Mouse (Mus musculus) embryonic facial prominence, embryonic 14.5 days (tissue): ENCODE measurements around the gene Siglech. TPM values are rescaled to one million over a fixed set of nuclear protein-coding genes. Genes with fewer than 3 reads are reported as not detected.
"Not testable (repeated sequence)": the region's sequence is repeated elsewhere in the genome, so short reads cannot be mapped to it uniquely, and the experiment has no call there.

Source experiments
- ATAC-seq: fragments of 200-750 bp; cut with Nextera tagmentation; 2 replicates; pipeline ENCODE4 v1.8.0; 2017; ENCODE audit warnings: low read depth, moderate number of reproducible peaks, moderate TSS enrichment
- DNase-seq: peaks from one replicate; pipeline ENCODE4 v3.0.0-alpha.2; 2015; ENCODE audit warnings: low spot score
- H3K27ac ChIP-seq: fragments of 300-500 bp; sonication (generic); replicated peaks from 2 replicates; pipeline ENCODE4 v1.5.1; 2014; ENCODE audit warnings: low read depth, mild to moderate bottlenecking, low read length, moderate library complexity
- H3K27me3 ChIP-seq: fragments of 300-500 bp; sonication (generic); replicated peaks from 2 replicates; pipeline ENCODE4 v1.6.1; 2014; ENCODE audit warnings: low read length; ENCODE audit not compliant: control insufficient read depth, insufficient read depth
- H3K36me3 ChIP-seq: fragments of 300-500 bp; sonication (generic); 2 replicates; pipeline ENCODE4 v1.6.1; 2014; ENCODE audit warnings: low read length, mixed read lengths; ENCODE audit not compliant: control insufficient read depth, insufficient read depth
- H3K4me1 ChIP-seq: fragments of 300-500 bp; sonication (generic); 2 replicates; pipeline ENCODE4 v1.6.1; 2014; ENCODE audit warnings: antibody characterized with exemption, low read length; ENCODE audit not compliant: control insufficient read depth, insufficient read depth
- H3K4me2 ChIP-seq: fragments of 300-500 bp; sonication (generic); 2 replicates; pipeline ENCODE4 v1.6.1; 2014; ENCODE audit warnings: low read depth, mild to moderate bottlenecking, low read length, moderate library complexity, mixed read lengths
- H3K4me3 ChIP-seq: fragments of 300-500 bp; sonication (generic); 2 replicates; pipeline ENCODE4 v1.5.1; 2014; ENCODE audit warnings: low read depth, mild to moderate bottlenecking, low read length
- H3K9ac ChIP-seq: fragments of 300-500 bp; sonication (generic); 2 replicates; pipeline ENCODE4 v1.6.1; 2014; ENCODE audit warnings: low read depth, mild to moderate bottlenecking, low read length, moderate library complexity, mixed read lengths
- H3K9me3 ChIP-seq: fragments of 300-500 bp; sonication (generic); 2 replicates; pipeline ENCODE4 v1.6.1; 2016; ENCODE audit warnings: low read length; ENCODE audit not compliant: control insufficient read depth
- WGBS: fragments of 180-500 bp; shearing (Covaris S2); extraction: QIAGEN DNeasy Blood & Tissue Kit; methylation state at CpG from one replicate; pipeline ENCODE4 v1.1.7; 2014; 5-methylcytosine and 5-hydroxymethylcytosine counted together
- polyA plus RNA-seq: library from polyadenylated mRNA; unstranded; fragments of >200 nt; fragmentation: Nextera tagmentation; extraction: Ambion mirVana; gene quantifications from 2 replicates; pipeline ENCODE4 v1.2.1, GENCODE M21; 2014

The Siglech gene
- polyA plus RNA-seq, 1 experiment from 2014 or later: 1.2 TPM

GRCm38 (mm10) chr7:55759346-55759745 lies 8.6 kb upstream of the Siglech start:
- no peaks in the 10 kb centered on the region for H3K36me3 ChIP-seq
- H3K4me1 ChIP-seq: no peaks in the 10 kb centered on the region
- no peak for DNase-seq
- no peak overlapping the region for H3K27ac ChIP-seq
- 63% methylated on average over 3 of the region's 3 CpGs for WGBS
- H3K4me3 ChIP-seq: no peak overlapping the region
- no peaks in the 10 kb centered on the region for H3K9me3 ChIP-seq
- H3K4me2 ChIP-seq: no peak overlapping the region
- no peak for ATAC-seq
- H3K27me3 ChIP-seq: no peaks in the 10 kb centered on the region
- no peak overlapping the region for H3K9ac ChIP-seq

- ATAC-seq: no peak
- Histone ChIP-seq H3K9ac (no peak overlapping the region), H3K27ac (no peak overlapping the region), H3K9me3 (no peaks in the 10 kb centered on the region), H3K4me3 (no peak overlapping the region), H3K27me3 (no peaks in the 10 kb centered on the region), H3K36me3 (no peaks in the 10 kb centered on the region), H3K4me2 (no peak overlapping the region), H3K4me1 (no peaks in the 10 kb centered on the region)
- peak; percentile 36 for DNase-seq
- 54% methylated on average over 4 of the region's 4 CpGs for WGBS
Observed at GRCm38 (mm10) chr7:55780011-55780410, 12.0 kb downstream of the Siglech start.

- DNase-seq: no peak
- no peak overlapping the region for H3K27ac ChIP-seq
- H3K4me3 ChIP-seq: no peak overlapping the region
- WGBS: 30% methylated on average over 3 of the region's 3 CpGs
- H3K36me3 ChIP-seq: no peaks in the 10 kb centered on the region
- no peaks in the 10 kb centered on the region for H3K9me3 ChIP-seq
- ATAC-seq: no peak
- H3K9ac ChIP-seq: no peak overlapping the region
- H3K4me2 ChIP-seq: no peak overlapping the region
- no peaks in the 10 kb centered on the region for H3K4me1 ChIP-seq
- H3K27me3 ChIP-seq: no peaks in the 10 kb centered on the region
Observed at GRCm38 (mm10) chr7:55782493-55782892, 14.5 kb downstream of the Siglech start.

GRCm38 (mm10) chr7:55784580-55784979 lies 16.6 kb downstream of the Siglech start:
- WGBS: 72% methylated on average over 3 of the region's 3 CpGs
- Histone ChIP-seq H3K27me3 (no peaks in the 10 kb centered on the region), H3K36me3 (no peaks in the 10 kb centered on the region), H3K9ac (no peak overlapping the region), H3K9me3 (no peaks in the 10 kb centered on the region), H3K4me2 (no peak overlapping the region), H3K27ac (no peak overlapping the region), H3K4me1 (no peaks in the 10 kb centered on the region), H3K4me3 (no peak overlapping the region)
- ATAC-seq: no peak
- peak; percentile 7 for DNase-seq

- not testable (repeated sequence) for H3K9ac ChIP-seq, H3K4me2 ChIP-seq, H3K4me3 ChIP-seq, DNase-seq, H3K27me3 ChIP-seq, H3K9me3 ChIP-seq, ATAC-seq, H3K27ac ChIP-seq, H3K36me3 ChIP-seq
- H3K4me1 ChIP-seq: peaks cover 11% of the 10 kb centered on the region
- 80% methylated on average over 5 of the region's 5 CpGs for WGBS
Observed at GRCm38 (mm10) chr7:55790586-55790985, 22.6 kb downstream of the Siglech start.

- Histone ChIP-seq H3K27me3 (no peaks in the 10 kb centered on the region), H3K4me3 (no peak overlapping the region), H3K9me3 (no peaks in the 10 kb centered on the region), H3K9ac (no peak overlapping the region), H3K27ac (no peak overlapping the region), H3K4me1 (peaks cover 11% of the 10 kb centered on the region), H3K36me3 (peaks cover 14% of the 10 kb centered on the region), H3K4me2 (no peak overlapping the region)
- no peak for DNase-seq
- 75% methylated on average over 3 of the region's 3 CpGs for WGBS
- no peak for ATAC-seq
Observed at GRCm38 (mm10) chr7:55792280-55792679, 24.3 kb downstream of the Siglech start.

- H3K27me3 ChIP-seq: no peaks in the 10 kb centered on the region
- peak overlapping the region; percentile 95 for H3K9ac ChIP-seq
- peaks cover 11% of the 10 kb centered on the region for H3K4me1 ChIP-seq
- ATAC-seq (peak; percentile 14; the same call in 1 of the 2 replicates), DNase-seq (peak; percentile 5)
- peak overlapping the region; percentile 79 for H3K4me3 ChIP-seq
- no peaks in the 10 kb centered on the region for H3K9me3 ChIP-seq
- peak overlapping the region; percentile 78 for H3K4me2 ChIP-seq
- 30% methylated on average over 13 of the region's 13 CpGs for WGBS
- peak overlapping the region; percentile 82 for H3K27ac ChIP-seq
- peaks cover 25% of the 10 kb centered on the region for H3K36me3 ChIP-seq
Observed at GRCm38 (mm10) chr7:55793236-55793951, 25.4 kb downstream of the Siglech start.

- Histone ChIP-seq H3K36me3 (peaks cover 32% of the 10 kb centered on the region), H3K4me1 (peaks cover 11% of the 10 kb centered on the region), H3K9ac (peak within 1 kb of the TSS; percentile 95), H3K4me3 (peak within 1 kb of the TSS; percentile 79), H3K9me3 (no peaks in the 10 kb centered on the region), H3K4me2 (peak within 1 kb of the TSS; percentile 78), H3K27me3 (no peaks in the 10 kb centered on the region), H3K27ac (peak within 1 kb of the TSS; percentile 82)
- peak; percentile 99 for DNase-seq
- WGBS: 1% methylated on average over 40 of the region's 51 CpGs
- ATAC-seq: peak; percentile 100
Observed at GRCm38 (mm10) chr7:55793952-55794603, 26.1 kb downstream of the Siglech start, which contains the start of gene Tubgcp5. TSS of gene Tubgcp5 (plus strand) at chr7:55794154.
